Mouse (Mus musculus) c-Kit-negative CD71-positive TER-119-positive erythroid progenitor cells, embryonic 14.5 days (primary cell): ENCODE data around the gene Uox.

Experiments used
- DNase-seq: peaks from one replicate; pipeline ENCODE4 v3.0.0-alpha.2; 2013; ENCODE audit warnings: low read depth, low spot score

The Uox gene

GRCm38 (mm10) chr3:146583908-146584307 is 13.7 kb downstream of the Uox start:
- no peak for DNase-seq

DNA sequence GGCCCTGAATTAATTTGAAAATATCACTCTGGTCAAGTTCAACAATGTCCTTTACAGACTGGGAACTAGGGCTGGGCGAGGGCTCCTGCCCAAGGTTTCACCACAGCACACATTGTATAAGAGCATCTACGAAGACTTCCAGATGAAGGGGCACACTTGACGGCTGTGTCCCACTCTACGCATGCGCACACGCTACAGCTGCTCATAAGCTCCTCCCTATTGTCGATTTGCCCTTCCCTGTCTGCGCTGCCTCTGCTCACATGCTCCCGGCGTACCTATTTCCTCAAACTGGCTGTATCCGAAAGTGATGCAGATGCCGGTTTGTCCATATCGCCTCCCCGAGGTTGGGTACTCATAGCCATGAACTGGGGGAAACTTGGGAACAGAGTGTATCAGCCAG is 16.4 kb downstream of the Uox start:
- DNase-seq: no peak

GRCm38 (mm10) chr3:146589523-146589922 is 19.3 kb downstream of the Uox start:
- DNase-seq: no peak

GRCm38 (mm10) chr3:146591159-146591558 is 20.9 kb downstream of the Uox start:
- DNase-seq: no peak

DNA sequence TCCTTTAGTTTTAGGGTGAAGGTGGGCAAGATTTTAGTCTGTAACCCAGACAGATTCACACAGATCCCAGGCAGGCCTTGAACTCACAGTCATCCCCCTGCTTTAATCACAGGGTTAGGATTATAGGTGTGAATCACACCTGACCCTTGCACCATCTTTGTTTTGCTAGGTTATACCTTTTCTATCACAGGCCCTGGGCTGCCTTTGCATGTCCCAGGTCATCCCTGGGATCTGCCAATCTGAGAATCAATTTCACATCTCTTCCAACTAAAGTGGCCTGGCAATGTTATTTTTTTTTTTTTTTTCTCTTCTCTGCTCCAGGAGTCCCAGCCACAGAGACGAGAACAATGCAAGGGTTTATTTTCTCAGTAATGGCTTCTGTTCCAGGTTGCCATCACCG is 21.4 kb downstream of the Uox start:
- no peak for DNase-seq

- DNase-seq: no peak
Measured at GRCm38 (mm10) chr3:146595440-146595839, 25.2 kb downstream of the Uox start.

GRCm38 (mm10) chr3:146596387-146596786 is 26.2 kb downstream of the Uox start:
- DNase-seq: no peak

GRCm38 (mm10) chr3:146596864-146597263 is 26.6 kb downstream of the Uox start:
- DNase-seq: no peak

- DNase-seq: no peak
Measured at GRCm38 (mm10) chr3:146598411-146598810, 28.2 kb downstream of the Uox start.

GRCm38 (mm10) chr3:146599198-146599900 is 29.1 kb downstream of the Uox start:
- no peak for DNase-seq

DNA sequence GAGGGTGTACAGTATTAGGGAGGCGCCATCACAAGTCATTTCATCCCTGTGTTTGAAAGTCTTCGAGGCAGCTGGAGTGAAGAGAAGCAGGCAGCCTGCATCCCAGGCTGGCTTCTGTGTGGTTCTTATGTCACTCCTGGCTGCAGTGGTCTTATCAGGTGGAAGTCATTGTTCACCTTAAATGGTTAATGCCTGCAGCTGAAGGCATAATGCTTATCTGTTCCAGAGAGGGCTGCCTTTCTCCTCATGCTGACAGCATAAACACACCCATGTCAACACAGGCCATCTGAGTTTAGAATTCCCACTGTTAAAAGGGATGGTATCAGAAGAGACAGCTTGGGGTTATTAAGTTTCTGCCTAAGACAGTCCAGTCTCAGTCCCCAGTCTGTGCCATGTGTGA is 31.0 kb downstream of the Uox start:
- no peak for DNase-seq

DNA sequence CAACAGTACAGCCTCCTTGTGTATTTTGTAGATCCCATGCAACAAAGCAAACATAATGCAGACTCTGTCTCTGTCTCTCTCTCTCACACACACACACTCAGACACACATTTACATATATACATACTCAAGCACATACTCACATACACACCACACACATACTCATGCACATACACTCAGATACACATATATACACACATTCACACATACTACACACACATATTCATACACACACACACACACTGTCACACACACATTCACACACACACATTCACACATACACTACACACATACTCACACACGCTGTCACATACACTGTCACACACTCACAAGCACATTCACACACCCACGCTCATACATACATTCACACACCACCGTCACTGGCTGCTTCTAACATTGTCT is 32.3 kb downstream of the Uox start:
- DNase-seq: no peak

DNA sequence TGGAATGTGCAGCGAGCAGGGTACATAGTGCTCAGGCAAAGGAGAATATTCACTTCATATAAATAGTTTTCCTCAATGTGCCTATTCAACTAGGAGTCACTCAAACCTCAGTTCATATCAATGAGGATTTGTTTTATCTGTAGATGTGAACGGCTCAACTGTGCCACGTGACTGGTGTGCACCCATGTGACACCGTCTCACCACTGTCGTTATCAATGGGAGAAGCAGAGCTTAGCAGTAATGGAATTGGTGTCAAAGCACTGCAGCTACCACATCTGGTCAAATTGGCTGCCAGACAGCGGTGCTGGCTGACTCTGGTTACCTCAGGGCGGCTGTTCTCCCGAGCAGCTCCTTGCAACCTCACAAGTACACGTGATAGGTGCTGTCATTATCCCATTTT is 34.4 kb downstream of the Uox start:
- DNase-seq: no peak

GRCm38 (mm10) chr3:146607368-146607767 is 37.1 kb downstream of the Uox start:
- no peak for DNase-seq

GRCm38 (mm10) chr3:146610322-146610721 is 40.1 kb downstream of the Uox start:
- no peak for DNase-seq

DNA sequence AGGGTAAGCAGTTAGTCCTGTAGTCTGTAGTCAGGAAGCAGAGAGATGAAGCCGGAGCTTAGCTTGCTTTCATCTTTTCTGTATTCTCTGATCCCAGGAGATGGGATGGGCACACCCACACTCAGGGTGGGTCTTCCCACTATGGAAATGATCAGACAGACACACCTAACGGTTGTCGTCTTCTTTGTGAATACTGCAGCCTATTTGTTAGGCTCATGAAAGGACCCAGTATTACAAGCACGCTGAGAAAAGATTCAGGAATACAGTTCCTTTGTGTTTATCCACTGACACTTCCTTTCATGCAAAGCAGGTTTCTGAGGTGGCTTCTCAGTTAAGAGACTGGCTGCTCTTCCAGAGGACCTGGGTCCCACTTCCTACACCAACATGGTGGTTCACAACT is 41.0 kb downstream of the Uox start:
- DNase-seq: no peak

DNA sequence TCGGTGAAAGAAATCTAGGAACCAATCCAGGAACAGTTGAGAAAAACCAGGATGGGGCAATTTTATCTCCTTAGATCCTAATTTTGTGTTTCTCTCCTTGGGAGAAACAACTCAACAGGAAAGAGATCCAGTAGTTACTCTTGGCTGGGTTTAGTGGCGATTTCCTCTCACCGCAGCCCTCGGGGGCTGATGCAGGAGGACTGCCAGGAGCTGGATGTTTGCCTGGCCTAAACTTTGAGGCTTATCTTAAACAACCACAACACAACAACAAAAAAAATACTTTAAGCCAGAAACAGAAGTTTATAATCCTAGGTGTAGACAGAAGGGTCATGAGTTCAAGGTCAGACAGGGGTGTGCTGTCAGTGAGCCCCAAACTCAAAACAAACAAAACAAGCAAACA is 41.6 kb downstream of the Uox start:
- no peak for DNase-seq

DNA sequence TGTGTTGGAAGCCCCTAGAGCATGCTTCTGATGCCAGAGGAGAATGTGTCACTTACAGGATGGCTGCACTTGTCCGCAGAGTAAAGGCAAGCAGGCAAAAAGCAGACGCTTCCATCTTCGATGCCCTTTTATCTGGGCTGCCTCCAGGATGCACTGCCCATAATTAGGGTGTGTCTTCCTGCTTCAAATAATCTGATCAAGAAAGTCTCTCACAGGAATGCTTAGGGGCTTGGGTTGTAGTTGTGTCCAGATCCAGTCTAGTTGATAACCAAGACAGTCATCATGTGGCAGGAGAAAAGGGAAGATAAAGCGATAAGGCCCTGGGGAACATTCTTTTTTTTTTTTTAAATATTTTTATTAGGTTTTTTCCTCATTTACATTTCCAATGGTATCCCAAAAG is 45.3 kb downstream of the Uox start, which contains the start of gene Dnase2b:
Dnase2b (minus strand) TSS at position 101 of the 400 bp plus-strand sequence.
- no peak for DNase-seq

- DNase-seq: no peak
Measured at GRCm38 (mm10) chr3:146616533-146617283, 46.5 kb downstream of the Uox start.

- no peak for DNase-seq
Measured at GRCm38 (mm10) chr3:146617946-146618345, 47.7 kb downstream of the Uox start.

- DNase-seq: no peak
Measured at GRCm38 (mm10) chr3:146618357-146618756, 48.1 kb downstream of the Uox start.

DNA sequence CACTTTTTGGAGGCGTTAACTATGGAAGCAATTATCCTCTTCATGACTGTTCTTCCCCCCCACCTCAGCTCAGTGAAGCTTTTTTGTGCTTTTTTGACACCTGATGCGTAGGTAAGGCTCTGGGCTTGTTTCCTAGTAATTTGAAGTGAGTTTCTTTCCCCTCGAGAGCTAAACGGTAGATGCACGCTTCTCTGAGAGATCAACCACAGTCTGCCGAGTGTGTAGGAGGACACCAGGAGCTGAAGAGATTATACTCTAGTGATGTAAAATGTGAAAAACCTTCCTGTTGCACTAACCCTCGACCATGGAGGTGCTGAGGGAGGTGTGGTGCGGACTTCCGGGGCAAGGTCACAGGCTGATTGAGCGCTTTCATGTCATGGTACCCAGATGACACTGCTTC is 49.9 kb downstream of the Uox start:
- no peak for DNase-seq

DNA sequence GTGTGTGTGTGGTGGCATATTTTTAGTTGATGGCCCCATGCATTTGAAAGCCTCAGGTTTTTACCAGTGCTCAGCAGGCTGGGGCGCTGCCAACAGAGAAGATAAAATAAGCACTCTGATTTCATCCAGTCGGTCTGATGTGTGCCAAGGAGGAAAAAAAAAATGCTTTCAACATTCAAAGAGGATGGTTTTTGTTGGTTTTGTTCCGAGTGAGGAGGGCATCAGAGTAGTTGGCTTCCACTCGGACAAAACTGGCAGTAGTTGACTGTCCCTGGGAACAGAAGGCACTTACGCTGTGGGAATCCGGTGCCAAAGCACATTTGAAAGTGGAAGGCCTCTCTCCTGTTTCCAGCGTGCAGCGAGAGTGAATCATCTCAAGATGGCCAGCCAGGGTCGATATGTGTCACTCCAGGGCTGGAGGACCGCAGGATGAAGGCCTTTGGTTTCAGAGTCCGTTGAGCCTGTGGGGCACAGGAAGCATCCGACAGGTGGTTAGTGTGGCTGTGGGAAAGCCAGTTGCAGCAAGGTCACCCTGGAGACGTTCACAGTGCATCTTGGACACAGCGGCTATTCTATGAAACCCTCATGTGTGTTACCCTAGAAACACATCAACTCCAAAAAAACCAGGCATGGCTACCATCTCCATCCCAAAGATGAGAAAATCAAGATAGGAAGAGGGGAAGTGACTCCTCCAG is 50.5 kb downstream of the Uox start:
- no peak for DNase-seq
